Mouse (Mus musculus): Measurements from ENCODE around the gene Brsk1. TPM values are rescaled to one million over a fixed set of nuclear protein-coding genes. Genes with fewer than 3 reads are reported as not detected.

Gene Brsk1
- total RNA-seq, 2 experiments from 2014 or later, result 280 to 313 TPM

DNA sequence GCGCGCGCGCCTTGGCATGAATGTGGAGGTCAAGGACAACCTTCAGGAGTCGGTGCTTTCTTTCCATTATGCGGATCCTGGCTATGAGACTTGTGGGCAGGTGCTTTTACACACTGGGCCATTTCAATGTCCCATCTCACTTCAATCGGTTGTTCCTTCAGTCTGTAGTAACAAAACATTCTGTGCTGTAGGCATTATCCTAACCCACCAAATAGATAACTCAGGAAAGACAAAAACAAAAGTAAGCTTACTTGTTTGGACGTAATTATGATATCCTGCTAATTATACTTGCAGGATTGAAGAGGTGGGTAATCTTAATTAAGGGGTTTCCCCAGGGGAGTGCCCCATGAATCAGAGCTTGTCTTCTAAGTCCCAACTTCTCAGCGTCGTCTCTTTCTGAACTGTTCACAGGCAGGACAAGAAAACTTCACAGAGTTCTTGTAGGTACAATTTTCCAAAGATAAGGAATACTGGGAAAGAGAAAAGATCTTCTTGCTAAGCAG lies 48.7 kb downstream of the Brsk1 start:
- DNase-seq (ENCODE audit: low spot score in 2 of 2), result no peak

DNA sequence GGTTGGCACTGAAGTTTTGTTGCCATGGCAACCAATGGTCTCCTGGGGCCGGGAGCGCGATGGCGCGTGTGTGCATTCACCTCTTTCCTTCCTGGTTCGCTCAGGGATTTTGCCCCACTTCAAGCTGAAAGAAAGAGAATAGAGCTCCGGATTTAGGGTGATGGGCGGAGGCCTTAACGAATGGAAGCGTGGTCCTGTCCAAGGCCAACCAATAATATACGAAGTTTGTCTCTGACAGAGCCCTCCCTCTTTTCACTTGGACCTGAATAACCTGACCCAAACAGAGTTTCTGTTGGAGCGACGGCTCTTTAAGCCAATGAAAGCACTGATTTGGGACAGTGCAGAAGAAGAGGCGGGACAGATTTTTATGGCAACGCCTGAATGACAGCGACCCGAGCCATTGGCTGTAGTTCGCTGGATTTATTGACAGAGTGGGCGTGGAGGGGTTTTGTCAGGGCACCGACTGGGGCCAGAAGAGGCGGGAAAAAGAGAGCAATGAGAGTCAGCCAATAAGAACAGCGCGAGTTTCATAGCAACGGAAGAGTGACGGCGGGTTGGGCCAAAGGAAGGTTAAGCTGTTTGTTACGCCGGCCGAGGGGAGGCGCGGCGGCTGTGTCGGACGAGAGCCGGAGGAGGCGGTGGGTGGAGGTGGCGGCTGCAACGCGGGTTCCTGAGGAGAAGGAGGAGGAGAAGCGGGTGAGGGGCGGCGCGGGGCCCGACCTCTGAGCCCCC lies 49.3 kb downstream of the Brsk1 start, which contains the start of gene Kmt5c:
TSS of gene Kmt5c (plus strand) at position 572 of the 732 bp plus-strand sequence.
- peak; percentile 97 for DNase-seq (ENCODE audit: low spot score in 2 of 2)

DNA sequence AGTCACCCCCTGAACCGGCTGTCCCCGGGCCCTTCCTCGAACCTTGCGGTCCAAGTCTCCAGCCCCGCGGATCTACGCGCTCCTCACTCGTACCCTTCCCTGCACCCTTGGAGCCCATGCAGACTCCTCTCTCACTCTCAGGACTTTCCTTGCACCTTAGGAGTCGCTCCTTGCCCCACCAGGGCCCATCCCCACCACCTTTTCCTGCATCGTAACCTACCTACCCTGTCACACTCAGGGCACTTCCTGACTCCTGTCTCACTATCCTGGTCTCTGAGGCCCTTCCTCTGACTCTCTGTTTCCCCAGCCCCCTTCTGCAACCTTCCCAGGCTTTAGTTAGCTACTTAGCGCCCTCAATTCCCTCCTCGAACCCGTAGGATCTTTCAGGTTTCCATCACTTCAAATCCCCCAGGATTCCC lies 49.9 kb downstream of the Brsk1 start:
- DNase-seq (ENCODE audit: low spot score in 2 of 2), result no peak

GRCm38 (mm10) chr7:4741151-4741550 lies 50.7 kb downstream of the Brsk1 start:
- DNase-seq (ENCODE audit: low spot score in 2 of 2), result peak; percentile 46 to 51

GRCm38 (mm10) chr7:4741672-4742481 lies 51.5 kb downstream of the Brsk1 start:
- DNase-seq (ENCODE audit: low spot score in 2 of 2), result no peak

DNA sequence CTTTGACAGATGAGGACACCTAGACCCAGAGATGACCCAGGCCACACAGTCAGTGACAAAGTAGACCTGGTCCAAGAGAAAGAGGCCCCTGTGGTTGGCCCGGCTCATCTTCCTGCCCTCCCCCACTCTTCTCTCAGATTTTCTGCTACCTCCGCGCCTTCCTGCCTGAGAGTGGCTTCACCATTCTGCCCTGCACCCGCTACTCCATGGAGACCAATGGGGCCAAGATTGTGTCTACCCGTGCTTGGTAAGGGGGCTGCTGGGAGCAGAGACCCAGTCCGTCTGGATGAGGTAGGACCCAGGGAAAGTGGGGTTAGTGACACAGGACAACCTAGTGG lies 52.0 kb downstream of the Brsk1 start:
- no peak for DNase-seq (ENCODE audit: low spot score in 2 of 2)

DNA sequence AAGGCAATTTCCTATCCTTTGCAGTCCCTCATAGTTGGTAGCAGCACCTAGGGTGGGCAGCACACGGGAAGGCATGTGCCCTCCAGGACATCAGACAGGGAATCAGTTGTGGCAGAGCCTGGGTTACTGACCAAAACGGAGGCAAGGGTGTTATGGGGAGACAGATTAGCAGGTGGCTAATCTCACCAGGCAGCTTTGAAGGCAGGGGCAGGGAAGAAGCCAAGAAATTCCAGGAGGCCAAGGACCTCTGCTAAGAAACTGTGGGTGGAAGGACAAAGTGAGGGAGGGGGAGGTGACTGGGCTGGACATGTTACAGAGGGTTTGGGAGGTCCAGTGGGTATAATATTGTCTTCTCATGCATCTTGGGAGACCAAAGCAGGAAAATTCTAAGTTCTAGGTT lies 53.0 kb downstream of the Brsk1 start:
- no peak for DNase-seq (ENCODE audit: low spot score in 2 of 2)

DNA sequence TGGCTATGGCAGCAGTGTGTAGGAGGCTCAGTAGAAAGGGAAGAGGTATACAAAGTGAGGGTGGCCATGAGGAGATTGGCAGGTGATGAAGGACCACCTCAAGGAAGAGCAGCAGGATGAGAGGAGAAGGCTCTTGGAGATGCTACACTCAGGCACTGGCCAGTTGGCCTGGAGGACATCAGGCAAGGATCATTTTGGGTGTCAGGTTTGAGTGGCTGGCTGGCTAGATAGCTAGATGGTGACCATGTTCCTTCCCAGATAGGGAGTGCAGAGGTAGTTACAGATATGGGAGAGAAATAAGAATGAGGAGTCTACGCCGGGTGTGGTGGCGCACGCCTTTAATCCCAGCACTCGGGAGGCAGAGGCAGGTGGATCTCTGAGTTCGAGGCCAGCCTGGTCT lies 54.5 kb downstream of the Brsk1 start:
- DNase-seq (ENCODE audit: low spot score in 2 of 2), result no peak

DNA sequence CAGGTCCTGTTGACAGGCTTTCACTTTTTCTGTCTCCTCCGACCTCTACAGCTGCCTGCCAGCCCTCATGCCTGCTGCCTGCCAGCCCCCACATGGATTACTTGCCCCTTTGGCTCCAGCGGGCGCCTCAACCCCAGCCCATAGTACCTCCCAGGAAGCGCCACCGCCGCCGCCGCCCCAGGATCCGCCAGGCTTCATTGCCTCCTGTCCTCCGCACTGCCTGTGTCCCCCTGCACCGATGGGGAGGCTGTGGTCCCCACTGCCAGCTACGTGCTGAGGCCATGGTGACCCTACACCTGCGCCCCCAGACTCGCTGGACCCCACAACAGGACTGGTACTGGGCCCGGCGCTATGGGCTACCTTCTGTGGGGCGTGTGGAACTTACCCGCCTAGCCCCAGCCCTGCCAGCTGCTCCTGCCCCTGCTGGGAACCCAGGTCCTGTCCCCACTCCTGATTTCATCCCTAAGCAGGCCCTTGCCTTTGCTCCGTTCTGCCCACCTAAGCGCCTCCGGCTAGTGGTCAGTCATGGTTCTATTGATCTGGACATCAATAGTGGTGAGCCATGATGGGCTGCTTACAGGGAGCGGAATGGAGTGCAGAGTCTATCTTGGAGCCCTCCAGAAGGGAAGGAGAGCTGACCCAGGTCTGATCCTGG lies 56.0 kb downstream of the Brsk1 start:
- no peak for DNase-seq (ENCODE audit: low spot score in 2 of 2)

DNA sequence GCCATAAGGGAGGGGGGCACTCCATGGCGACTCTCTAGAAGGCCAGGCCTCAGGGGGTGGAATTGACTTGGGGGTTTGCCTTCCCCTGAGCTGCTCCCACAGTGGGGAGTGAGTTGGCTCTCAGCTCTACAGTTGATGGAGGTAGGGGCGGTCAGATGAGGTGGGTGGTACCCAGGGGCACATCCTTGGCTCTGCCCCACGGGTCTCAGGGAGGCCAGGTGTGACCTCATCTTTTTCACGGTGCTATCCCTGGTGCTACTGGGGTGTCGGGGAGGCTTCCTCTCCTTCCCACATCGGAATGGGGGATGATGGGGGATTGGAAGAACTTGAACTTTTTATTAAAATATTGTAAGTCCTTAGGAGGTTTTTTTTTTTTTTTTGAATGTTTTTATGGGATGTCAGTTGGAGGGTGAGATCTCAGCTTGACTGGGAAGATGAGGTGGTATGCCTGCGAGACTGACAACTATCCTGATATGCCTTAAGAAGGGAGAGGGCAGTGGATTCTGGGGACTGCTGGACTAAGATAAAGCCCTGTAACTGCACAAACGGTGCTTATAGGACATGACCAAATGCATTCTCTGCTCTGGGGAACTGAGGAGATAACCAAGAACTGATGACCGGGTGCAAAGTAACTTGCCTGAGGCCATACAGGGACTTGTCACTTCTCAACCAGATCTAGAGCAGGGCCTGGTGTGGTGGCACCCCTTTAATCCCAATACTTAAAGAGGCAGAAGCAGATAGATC lies 56.9 kb downstream of the Brsk1 start:
- DNase-seq (ENCODE audit: low spot score in 2 of 2), result no peak

DNA sequence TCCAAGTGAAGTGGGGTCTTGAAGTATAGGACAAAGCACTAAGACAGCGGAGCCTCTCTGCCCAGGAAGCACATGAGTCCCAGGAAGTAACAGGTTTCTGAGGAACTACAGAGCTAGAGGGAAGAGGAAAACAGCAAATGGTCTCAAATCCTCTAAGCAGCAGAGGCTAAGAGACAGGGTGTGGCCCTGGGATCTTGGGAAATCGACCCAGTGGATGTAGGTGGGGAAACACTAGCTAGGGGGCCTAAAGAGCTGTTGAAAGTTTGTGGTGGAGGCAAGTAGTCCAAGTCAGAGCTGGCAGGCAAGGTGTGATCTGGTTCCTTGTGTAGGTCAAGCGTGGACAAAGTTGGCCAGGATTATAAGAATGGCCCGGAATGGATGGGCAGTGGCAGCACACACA lies 57.9 kb downstream of the Brsk1 start:
- no peak for DNase-seq (ENCODE audit: low spot score in 2 of 2)

GRCm38 (mm10) chr7:4749169-4749568 lies 58.8 kb downstream of the Brsk1 start:
- no peak for DNase-seq (ENCODE audit: low spot score in 2 of 2)

DNA sequence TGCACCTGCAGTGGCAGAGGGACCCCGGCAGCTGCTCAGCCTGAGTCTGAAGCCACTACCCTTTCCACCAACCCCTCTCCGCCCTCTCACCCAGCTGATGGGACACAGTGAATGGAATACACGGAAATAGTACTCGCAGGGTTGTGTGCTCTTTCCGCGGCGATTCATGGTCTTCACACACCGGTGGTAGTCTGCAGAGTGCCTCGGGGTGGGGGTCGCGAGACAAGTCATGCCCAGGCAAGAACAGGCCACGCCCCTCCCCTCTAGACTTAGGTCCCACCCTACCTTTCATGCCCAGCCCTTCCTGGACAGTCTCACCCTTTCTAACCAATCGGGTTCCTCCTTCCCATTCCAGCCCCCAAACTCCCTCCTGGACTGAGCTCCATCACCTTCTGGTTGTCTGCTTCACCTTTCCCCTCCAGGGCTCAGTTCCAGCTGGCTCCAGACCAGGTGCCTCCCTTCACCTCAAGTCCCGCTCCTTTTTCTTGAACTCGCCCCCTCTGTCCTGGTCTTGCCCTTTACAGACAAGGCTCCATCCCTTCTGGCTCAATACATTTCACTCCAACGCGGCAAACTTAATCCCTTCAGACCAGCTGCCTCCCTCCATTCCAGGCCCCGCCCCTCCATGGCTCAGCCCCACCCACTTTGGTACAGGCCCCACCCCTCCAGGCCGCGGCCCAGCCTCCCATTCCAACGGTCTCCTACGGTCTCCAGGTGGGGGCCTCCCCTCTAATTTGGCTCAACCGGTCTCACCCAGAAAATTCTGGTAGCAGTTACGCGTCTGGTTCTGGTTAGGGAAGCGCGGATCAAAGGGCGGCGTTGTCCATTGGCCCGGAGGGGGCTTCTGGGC lies 61.8 kb downstream of the Brsk1 start:
- no peak for DNase-seq (ENCODE audit: low spot score in 2 of 2)

- peak; percentile 58 to 70 for DNase-seq (ENCODE audit: low spot score in 2 of 2)
These were observed 62.6 kb downstream of the Brsk1 start, which contains the start of gene Cox6b2 for GRCm38 (mm10) chr7:4752821-4753570. Gene Cox6b2, minus strand, starts transcription at chr7:4753094.

GRCm38 (mm10) chr7:4759670-4760069 lies 69.3 kb downstream of the Brsk1 start:
- DNase-seq (ENCODE audit: low spot score in 2 of 2), result no peak

DNA sequence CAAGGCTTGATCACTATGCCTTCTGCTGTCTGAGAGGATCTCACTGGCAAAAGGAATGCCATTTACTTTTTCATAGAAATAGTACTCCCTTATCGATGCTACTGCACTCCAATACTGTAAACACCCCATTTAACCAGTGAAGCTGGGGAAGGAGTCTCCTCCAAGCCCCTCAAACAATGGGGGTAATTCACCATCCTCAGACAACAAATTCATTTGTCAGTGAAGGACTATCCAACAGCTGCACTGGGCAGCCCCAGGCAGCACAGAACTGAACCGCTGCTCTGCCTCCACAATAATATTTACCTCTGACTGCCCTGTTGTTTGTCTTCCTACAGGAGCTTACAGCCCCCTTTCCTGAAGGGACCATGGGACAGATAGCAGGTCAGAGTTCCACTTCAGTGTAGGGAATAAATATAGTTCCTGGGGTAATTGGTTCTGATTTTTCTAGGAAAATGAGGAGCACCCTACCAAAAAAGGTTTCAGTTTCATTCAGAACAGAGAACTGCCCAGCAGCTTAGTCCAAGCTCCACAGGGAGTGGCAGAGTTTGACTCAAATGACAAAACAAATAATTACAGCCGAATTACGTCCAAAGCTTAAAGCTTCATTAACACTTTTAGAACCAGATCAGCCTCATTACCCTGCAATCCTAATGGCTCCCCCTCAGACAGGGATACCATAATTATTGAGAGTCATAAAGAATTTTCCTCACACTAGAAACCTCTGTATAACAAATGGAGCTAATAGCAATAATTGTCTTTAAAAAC lies 74.7 kb downstream of the Brsk1 start:
- DNase-seq (ENCODE audit: low spot score in 2 of 2), result no peak

Data from layer of hippocampus, postnatal 10 days (tissue).